Mouse (Mus musculus) heart, adult 18-20 months (tissue): Measurements from ENCODE around the gene Pcgf5. TPM values are rescaled to one million over a fixed set of nuclear protein-coding genes. Genes with fewer than 3 reads are reported as not detected.

Experiments used
- DNase-seq, 2 experiments: peaks; one replicate each; pipeline ENCODE4 v3.0.0; 2021 to 2022; ENCODE audit warnings: mixed read lengths in 1 of 2
- long read RNA-seq, 2 experiments: library from polyadenylated mRNA; stranded (forward); transcript quantifications; one replicate each; pipeline ENCODE4 v2.0.0; 2021
- total RNA-seq, 2 experiments: library from RNA; stranded (reverse); gene quantifications; 2 replicates each; pipeline ENCODE4 v1.2.3; 2021

Gene Pcgf5
- total RNA-seq, result 10 to 100 TPM; 63.4 to 78.1 TPM
- long read RNA-seq, experiment 1, full-length matches to known transcripts, result 47 of 68 reads
- long read RNA-seq, experiment 1, partial matches to known transcripts, result 1 of 68 reads
- long read RNA-seq, experiment 1, other reads (novel, unspliced or antisense), result 20 of 68 reads
- long read RNA-seq, experiment 2, full-length matches to known transcripts, result 11 of 20 reads
- long read RNA-seq, experiment 2, partial matches to known transcripts, result 0 of 20 reads
- long read RNA-seq, experiment 2, other reads (novel, unspliced or antisense), result 9 of 20 reads

DNA sequence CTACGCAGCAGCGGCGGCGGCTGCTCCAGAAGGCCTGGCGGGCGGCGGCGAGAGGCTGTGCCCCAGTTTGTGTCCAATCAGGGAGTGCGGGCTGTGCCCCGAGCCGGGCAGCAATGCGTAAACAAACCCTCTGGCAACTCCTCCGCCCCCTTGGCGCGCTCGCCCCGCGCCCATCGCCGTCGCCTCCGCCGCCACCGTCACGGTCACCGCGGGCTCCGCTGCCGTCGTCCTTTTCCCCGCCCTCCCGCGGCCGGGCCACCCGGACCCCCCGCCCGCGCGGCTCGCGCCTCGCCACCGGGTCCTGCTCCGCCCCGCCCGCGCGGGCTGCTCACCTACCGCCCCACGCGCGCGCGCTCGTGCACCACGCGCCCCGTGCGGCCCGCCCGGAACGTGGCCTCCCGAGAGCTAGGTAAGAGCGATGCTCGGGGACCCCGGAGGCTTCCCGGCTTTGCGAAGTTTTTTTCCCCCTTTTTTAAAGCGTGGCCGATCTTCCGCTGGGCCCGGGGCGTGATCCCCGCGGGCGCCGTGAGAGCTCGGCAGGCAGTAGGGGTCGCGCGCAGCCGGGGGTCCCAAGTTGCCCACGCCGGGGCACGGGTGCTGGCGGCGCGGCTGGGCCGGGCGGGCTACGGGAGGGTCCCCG, at the start of gene Pcgf5:
Gene Pcgf5, plus strand, starts transcription at position 149 of the 640 bp plus-strand sequence.
- DNase-seq, result peak; percentile 84 to 90

DNA sequence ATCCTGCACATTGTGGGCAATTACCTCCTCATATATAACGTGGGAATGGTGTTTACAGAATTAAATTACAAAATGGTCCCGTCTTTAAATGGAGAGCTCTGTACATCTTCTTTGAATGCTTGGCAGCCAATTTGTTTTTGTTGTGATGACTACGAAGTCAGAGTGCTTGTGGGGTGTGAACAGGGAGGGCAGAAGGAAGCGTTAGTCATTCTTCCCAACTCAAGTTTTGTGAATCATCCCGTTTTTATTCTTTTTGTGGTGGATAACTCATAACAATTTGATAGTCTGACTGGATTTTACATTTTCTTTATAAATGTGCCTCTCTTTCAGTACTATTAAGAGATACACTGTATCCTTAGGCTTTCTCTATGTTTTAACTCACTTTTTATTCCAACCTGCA, 42.6 kb upstream of the Pcgf5 start:
- DNase-seq, result no peak

DNA sequence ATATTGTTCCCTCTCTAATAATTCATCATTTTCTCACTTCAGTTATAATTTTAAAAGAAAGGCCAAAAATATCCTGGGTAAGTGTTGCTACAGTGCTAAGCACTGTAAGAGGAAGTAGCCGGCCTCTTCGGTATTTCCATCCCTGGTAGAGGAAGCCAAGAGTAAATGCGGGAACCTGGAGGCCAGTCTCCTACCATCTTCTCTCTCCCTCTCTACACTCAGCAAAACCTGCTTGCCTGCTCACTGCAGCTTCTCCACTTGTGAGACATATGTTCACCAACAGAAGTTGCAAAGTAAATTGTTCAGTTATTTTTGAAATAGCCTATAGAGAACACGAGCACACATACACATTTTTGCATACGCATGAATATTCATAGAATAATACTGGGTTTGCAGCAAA, 34.1 kb upstream of the Pcgf5 start:
- DNase-seq, result no peak

DNA sequence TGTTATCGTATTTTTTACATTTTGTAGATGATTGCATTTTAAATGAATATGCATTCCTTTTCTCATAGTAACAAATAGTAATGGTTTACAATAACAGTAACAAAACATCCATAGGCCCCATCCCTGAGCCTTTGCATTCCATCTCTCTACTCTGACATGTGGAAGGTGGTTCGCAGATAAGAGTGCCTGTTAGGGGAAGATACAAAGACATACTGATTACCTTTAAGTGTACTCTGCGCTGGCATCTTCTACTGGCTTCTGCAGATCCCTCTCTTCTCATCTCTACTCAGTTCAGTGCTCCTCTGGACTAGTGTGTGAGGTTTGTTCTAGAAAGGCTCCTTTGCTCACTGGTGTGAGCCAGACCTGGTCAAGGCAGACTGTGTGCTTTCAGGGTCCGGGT, 28.4 kb upstream of the Pcgf5 start:
- no peak for DNase-seq

DNA sequence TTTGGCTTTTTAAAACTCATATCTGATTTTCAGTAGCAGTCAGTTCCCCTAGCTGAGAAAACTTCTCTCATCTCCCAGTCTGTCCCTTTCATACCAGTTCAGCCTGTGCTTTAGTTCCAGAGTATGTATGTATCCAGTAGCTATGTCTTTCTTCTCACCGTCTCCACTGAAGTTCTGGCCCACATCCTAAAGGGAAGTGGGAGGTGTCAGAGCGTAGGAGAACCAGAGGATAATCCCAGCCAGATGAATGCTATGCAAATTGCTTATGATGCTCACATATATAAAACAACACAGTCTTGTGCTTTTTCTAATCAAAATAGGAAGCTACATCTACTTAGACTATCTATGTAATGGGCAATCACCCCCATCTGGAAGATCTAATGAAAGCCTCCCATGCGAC, 27.0 kb upstream of the Pcgf5 start:
- no peak for DNase-seq

DNA sequence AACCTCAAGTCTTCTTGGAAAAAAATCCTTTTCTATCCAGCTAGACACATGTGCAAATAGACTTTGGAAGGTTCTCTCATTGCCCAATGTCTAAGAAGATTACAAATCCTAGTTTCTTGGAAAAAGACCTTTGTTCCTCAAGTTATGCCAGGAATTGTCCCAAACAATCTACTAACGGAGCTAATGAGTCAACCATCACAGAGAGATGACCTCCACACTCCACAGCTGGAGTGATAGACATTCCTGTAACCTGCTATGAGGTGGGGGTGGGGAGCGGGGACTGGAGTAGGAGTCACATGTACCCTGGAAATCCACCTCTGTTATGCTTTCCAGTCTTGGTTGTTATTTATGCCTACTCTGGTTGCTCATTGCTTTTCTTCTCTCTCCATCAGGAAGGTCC, 24.8 kb upstream of the Pcgf5 start:
- no peak for DNase-seq

DNA sequence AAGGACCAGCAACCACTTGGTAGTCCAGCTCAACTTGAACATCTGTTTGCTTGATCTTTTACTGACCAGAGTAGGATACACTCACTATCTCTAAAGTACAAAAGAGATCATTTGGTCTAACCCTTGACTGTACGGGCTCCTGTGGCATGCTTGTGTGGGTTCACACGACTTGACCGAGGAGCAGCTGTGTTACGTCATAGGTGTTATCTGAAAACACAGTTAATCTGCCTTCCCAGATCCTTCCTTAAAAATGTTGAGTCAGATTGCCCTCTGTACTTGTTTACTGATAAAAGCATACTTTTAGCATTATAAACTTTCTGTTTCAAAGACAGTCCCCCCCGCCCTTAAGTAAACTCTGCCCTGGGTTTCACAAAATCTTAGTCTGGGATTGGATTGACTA, 19.4 kb upstream of the Pcgf5 start:
- DNase-seq, result no peak

DNA sequence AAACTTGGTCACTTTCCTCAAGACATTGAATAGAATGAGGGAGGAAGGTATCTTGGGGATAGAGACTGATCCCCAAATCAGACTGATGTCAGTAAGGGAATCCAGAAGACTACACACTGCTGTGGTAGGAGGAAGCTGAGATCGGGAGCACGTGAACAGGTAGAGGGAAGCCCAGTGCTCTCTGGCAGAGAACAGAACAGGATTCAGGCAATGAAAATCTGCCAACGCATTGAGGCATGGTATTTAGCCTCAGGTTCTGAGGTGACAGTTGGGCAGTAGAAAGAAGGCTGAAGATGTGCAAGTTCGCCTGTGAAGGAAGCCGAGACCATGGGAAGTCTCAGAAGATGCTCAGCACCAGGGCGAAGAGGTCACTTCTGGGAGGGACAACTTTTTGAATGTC, 733 bp upstream of the Pcgf5 start:
- no peak for DNase-seq

DNA sequence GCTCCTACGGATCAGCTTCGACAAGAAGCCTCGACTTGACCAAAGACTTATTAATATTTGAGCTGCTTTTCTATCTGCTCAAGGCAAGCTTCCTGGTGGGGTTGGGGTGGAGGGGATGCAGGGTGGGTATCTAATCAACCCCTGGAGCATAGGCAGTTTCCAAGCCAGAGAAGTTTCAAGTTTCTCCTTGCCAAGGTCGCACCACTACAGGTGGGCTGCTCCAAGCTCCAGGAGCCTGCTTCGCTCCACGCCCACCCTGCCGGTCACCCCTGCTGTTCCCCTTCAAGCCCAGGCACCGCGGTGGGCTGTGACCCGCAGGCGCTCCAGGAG, 313 bp upstream of the Pcgf5 start:
- peak in 1 of 2 experiments; percentile 12 for DNase-seq

DNA sequence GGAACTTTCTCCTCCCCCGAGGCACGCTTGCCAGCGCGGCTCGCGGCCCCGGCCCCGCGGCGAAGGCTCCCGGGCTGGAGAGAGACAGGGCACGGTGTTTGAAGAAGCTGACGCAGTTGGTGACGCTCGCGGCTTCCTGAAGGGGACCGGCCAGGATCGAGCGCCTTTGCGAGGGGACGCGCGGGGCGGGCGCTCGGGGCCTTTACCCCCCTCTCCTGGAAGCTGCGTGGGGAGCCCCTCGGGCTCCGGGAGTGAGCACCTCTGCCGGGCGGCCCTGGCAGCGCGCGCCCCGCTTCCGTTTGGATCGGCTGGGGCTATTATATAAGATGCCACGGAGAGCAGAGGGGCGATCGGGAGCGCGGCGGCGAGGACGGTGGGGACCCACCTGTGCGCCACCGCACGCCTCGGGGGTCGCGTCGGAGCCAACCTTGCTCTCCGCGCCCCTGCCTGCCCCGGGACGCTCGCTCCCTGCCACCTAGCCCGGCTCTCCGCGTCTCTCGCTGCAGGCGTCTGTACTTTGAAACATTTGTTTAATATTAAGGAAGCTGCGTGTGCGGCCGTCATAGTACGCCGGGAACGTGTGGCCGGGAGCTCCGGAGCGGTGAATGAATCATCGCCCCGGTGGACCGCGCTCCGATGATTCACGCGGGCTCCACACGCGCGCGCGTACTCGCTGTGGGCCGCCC, 835 bp downstream of the Pcgf5 start:
- DNase-seq, result peak; percentile 67 to 71

DNA sequence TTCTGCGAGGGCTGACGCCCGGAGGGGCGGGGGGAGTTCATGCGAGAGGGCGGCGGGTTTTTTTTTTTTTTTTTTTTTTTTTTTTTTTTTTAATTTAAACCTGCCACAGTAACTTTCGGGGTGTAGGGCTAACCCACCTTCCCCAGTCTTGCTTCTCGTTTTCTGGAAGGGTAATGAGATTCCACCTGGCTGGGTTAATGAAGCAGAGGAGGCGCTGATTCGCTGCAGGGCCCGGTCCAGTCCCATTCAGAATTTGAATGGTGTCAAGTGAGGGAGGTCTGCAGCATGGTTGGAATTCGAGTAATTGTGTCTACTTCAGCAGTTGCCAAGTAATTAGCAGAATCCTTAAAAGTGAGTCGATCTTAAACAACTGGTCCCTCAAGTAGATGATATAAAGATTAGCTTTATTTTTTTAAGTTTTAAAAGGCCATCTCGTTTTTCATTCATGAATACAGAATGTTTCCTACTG, 1.4 kb downstream of the Pcgf5 start:
- DNase-seq, result peak in 1 of 2 experiments; percentile 5

DNA sequence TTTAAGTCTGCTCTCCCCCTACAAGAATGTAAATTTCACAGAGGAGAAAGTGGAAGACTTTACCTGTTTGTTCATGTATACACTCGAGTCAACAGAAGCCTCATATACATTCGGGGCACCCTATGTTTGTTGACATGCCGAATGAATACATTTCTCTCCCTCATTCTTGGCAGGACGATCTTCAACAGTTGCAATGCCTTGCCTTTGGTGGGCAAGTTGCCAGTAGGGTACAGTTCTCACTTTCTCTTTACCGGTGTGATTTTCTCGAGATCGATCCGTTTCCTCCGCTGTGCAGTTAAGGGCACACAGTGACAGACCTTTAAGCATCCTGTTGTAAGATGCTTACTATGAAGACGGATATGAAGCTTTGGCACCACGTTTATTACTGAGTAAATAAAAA, 2.1 kb downstream of the Pcgf5 start:
- peak in 1 of 2 experiments; percentile 17 for DNase-seq

DNA sequence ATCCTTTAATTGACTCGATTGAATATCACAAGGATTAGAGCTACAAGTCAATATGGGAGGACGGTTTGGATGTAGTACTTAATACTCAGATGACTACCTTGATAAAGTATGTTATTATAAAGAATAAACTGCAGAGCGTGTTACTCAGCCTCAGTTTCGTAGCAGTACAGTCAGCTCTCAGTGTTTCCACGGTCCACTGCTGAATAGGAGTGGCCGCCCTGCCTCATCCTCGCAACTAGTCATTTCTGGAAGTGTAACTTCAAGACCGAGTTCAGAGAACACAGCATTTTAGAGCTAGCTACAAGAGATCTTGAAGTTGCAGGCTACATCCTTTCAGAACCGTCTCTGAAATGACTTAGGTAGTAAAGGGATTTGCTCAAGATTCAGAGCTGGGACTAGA, 2.8 kb downstream of the Pcgf5 start:
- no peak for DNase-seq

DNA sequence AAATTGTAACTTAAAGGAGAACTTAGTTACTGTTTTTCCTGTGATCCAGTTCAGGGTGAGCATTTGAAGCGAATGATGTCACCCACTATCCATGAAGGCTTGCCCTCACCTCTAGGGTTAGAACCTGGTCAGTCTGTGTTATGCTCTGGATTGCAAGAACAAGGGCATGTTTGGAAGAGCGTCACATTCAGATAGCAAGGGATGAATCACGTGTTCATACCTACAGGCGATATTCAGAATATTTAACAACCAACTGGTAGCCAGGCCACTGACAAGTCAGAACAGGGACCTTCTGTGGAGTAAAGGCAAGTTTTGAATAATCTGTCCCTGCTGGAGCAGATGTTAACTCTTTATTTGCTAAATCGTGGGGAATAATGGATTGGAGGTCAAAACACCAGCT, 14.4 kb downstream of the Pcgf5 start:
- no peak for DNase-seq

DNA sequence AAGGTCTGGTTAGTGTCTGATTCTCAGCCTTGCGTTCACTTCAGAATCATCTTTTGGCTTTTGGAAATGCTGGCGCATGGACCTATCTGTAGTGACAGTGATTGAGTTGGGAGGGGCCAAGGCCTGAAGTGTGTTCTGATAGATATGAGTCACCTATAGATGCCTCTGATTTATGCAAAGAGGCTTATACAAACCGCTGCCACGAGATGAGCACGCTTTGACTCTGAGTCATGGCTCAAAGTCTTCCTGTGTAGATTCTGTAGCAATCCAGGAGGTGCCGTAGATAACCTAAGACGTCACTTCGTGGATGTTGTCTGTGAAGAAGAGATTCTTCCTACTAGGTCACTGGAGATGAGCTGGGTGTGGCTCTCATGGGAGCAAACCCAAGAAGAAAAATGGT, 16.6 kb downstream of the Pcgf5 start:
- no peak for DNase-seq

DNA sequence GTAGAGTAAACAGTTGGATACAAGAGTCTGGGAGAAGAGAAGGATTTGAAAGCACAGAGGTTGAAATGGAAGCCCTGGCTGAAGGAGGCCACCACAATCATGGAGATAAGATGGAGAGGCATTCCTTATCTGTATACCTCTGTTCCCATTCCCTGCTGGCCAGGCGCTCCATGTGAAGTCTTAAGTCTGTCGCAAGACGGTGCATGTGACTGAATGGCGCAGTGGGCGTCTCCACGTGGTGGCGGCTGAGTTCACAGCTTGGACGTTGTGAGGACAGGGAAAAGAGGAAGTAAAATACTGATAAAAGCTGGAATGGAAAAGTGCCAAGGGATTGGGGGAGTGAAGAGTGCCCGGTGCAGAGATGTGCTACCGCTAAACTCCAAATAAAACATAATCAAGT, 23.4 kb downstream of the Pcgf5 start:
- DNase-seq, result peak in 1 of 2 experiments; percentile 9

DNA sequence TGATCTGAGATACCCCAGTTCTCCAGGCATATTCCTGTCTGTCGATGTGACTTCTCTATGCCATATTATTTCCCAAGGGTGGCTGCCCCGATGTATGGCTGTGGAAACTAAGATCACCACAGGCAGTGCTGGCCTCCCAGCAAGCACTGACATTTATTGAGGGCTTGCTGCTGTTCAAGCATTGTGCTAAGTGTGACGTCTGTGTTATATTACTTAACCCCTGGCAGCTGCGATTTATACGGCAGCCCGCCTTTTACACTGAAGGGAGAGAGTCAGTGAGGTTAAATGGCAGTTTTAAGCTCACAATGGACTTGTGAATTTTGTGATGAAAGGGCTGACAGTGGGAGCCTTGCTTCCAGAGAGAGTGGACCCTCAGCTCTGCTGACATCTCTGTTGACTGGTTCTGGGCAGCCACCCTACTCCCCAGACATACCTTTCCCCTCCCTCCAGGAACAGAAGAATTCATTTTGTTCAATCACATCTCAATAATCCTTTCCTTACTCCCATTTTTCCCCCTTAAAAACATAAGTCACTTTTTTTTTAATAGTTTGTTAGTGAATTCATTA, 25.0 kb downstream of the Pcgf5 start:
- DNase-seq, result no peak

DNA sequence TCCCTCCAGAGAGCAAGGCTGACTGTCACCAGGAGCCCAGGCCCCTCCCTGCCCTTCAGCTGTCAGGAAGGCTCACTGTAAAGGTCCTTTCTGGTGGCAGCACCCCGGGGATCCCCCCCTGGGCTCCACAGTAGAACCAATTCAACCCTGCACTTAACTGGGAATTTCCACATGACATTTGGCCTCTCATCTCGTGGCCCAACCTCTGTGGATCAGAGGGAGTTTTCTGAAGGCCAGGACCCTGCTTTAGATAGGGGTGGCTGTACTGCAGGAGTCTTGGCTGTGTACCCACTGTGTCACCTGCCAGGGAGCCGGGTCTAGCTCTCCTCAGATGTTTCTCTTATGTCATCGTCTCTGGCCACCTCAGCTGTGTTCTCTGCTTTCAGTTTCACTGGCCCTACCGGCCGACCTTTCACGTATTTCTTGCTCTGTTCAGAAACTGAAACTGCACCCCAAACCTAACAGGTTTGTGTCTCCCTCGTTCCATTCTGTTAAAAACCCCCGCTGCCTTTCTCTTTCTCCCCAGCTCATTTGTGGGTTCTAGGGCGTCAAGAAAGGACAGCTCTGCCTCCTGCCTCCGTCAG, 27.2 kb downstream of the Pcgf5 start:
- peak; percentile 58 to 64 for DNase-seq

DNA sequence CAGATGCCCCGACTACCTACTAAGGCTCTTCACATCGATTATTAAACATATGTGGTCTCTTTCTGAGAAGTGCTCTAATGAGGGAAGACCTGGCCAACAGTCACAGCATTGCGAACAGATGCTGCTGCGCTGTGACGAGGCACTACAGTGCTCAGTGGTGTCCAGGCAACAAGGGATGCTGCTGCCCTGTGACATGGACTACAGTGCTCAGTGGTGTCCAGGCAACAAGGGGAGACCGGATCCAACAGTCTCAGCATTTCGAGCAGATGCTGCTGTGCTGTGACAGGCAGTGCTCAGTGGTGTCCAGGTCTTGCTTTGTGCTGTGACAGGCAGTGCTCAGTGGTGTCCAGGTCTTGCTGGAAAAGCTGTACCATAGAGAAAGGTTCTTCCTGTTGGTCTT, 29.6 kb downstream of the Pcgf5 start:
- DNase-seq, result no peak

DNA sequence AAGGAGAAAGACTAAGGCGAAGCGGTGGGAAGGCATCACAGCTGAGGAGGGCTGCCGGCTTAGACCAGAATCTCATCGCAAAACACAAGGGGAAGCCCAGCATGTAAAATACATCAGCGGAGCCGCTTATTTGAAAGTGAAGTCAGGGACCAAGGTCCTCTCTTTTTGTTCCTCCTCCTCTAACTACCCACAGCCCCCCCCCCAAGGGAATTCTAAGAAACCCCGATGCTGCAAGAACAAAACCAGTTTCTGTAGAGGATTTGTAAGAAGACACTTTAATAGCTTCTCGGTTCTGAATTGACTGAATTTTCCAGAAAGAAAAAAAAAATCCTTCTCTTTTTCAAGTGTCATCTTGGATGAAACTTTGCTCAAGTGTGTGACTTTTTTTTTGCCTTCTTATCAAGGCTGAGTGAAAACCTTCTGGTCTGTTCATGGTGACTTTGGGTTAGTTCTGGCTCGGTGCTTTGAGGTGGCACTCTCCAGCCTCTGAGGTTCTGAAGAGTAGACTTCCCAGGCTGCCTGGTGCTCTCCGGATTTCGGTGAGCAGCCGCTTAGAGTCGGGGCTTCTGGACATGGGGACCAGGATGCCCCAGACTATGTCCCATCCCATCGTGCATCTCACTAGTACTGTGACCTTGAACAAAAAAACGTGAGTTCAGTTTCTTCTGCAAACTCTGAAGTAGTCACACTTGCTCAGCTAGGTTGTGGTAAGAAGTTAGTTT, 30.6 kb downstream of the Pcgf5 start:
- DNase-seq, result no peak

DNA sequence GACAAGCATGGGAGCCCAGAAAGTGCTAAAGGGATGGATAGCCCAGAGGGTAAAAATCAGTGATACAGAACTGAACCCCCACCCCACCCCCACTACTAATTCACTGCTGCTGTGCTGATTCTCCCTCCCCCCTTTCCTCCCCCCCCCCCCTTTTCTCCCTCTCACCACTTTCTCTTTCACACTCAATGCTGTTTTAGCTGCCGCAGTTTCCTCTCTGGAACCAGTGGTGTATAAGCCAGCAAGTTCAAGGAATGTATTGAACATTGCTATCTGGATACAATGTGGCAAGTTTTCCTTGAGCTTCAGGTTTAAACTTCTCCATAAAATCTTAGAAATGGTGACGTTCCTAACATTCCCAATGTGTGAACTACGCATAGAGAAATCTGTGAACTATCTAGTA, 34.8 kb downstream of the Pcgf5 start:
- no peak for DNase-seq

DNA sequence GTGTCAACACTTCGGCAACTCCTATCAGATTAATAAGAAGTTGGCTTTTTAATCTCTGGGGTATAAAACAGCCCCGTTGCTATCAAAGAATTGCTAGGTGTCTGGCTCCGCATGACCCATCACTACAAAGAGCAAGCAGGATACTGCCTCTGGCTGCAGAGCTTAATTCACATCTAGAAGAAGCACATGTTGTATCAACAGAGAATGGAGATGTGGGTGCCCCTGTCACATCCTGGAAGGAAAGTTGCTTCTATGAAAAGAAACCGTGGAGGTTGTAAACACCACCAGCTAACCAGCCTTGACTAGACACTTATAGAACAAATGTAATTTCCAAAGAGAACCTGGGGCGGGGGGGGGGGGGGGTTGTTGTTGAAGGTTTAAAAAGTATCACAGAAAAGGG, 35.9 kb downstream of the Pcgf5 start:
- DNase-seq, result no peak
